Mouse (Mus musculus) embryo, embryonic 11 days (tissue): ENCODE results near the gene Cpeb2.

Experiments
- DNase-seq: peaks from one replicate; pipeline ENCODE4 v3.0.0-alpha.2; 2015

Gene Cpeb2

GRCm38 (mm10) chr5:43239141-43239835 lies 6.3 kb downstream of the Cpeb2 start:
- DNase-seq: no peak

DNA sequence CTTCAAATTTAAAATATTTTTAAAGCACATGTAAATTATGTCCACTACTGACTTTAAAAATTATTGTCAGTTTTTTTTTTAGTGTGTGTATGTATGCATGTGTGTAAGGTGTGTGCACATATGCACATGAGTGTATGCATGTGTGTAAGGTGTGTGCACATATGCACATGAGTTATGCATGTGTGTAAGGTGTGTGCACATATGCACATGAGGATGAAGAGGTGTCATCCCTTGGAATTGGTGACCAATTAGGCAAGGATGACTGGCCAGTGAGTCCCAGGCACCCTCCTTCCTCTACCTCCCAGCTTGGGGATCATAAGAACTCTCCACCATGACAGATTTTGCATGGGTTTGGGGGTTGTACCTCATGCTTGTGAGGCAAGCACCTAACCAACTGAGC lies 7.8 kb downstream of the Cpeb2 start:
- DNase-seq: no peak

DNA sequence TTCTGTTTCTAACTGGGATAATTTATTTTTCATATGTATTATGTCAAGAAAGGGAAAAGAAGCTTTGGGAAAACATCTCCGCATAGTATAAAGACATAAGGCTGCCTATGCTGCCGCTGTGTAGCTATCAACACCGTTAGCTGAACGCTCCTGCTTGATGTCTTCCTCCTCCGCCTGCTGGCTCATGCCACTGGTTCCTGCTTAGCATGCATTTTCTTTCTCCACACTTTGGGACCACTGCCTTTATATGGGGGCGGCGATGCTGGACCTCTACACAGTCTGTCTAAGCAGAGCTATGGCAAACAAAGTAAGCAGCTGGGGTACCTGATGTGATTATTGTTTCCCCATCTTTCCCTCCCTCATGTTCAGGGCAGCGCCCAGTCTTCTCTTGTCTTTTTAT lies 13.3 kb downstream of the Cpeb2 start:
- no peak for DNase-seq

GRCm38 (mm10) chr5:43246954-43247353 lies 14.0 kb downstream of the Cpeb2 start:
- no peak for DNase-seq

DNA sequence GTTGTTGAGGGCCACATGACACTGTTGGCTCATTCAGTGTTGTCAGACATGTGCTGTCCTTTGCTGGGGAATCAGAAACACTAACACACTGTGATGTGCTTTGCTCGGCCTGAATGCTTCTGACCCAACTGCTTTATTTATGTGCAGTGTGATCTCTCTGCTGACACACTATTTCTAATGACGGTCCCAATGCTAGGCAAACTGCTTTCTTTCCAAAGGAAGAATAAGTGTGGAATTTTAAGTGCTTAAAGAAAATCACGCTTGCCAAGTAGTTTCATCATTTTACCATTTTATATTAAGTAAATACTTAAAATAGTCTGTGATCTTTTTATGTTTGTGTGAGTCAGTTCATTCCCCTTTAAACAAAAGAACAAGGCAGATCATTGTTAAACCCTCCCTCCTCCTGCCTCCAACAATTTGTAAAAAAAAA lies 15.0 kb downstream of the Cpeb2 start:
- no peak for DNase-seq

DNA sequence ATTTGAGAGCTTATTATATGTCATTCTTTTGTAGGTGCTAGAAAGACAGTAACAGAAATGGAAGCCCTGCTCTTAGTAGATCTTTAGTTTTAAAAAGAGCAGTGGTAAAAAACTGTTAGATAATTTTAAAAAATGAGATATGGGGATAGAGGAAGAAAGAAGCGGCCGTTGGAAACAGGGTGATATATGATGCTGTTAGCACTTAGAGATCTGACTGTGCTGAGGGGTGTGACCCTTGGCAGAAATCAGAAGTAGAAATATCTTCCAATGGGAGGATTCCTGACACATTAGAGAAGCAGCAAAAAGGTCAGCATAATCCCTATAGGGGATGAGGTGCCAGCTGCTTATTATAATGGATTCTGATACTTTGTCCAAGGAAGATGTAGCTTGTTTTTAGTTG lies 24.5 kb downstream of the Cpeb2 start:
- no peak for DNase-seq

- DNase-seq: no peak
These were observed 25.6 kb downstream of the Cpeb2 start for GRCm38 (mm10) chr5:43258472-43259142.

GRCm38 (mm10) chr5:43261814-43262213 lies 28.8 kb downstream of the Cpeb2 start:
- DNase-seq: no peak

- DNase-seq: no peak
These were observed 31.0 kb downstream of the Cpeb2 start for GRCm38 (mm10) chr5:43263951-43264350.

DNA sequence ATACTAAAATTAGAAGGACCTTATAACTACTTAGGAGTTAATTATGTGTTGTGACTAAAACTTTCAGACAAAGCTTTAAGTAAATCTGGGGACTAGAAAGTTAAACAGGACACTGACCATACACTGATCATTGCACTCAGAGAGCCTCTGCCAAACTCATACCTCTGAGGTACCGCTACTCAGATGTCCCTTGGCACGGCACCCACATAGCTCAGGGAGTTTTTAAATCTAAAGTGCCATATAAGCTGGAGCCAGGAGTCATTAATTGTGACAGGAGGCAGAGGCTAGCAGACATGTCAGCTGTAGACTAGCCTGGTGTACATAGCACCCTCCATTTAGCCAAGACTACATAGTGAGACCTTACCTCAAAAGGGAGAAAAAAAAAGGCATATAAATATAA lies 31.7 kb downstream of the Cpeb2 start:
- no peak for DNase-seq

DNA sequence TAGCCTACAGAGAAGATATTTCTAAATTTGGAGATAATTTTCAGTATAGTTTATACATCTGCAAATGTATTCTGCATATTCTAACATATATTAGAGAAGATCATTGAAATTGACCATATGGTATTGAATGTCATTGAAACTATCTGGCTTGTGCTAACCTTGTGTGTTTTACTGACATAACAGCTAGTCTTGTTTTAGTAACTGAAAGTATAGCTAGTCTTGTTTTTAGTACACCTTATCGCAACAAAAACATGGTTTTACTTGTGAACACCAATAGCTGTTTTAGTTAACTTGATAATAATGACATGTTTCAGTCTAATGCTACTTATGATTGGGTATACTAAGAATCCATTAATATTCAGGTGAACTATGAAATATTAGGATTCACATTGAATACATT lies 45.0 kb downstream of the Cpeb2 start:
- no peak for DNase-seq

- DNase-seq: no peak
These were observed 46.8 kb downstream of the Cpeb2 start for GRCm38 (mm10) chr5:43279774-43280173.

DNA sequence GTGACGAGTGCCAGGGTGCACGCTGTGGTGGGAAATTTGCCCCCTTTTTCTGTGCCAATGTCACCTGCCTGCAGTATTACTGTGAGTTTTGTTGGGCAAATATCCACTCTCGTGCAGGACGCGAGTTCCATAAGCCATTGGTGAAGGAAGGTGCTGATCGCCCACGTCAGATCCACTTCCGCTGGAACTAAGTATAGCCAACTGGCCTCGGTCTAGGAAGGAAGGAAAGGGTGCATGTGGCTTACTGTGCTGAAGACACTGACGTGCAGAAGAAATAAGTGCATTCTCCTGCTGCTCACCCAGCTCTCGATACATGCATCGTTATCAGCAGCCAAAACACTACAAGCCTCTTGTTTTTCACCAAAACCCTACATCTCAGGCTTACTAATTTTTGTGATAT lies 52.8 kb downstream of the Cpeb2 start:
- no peak for DNase-seq

DNA sequence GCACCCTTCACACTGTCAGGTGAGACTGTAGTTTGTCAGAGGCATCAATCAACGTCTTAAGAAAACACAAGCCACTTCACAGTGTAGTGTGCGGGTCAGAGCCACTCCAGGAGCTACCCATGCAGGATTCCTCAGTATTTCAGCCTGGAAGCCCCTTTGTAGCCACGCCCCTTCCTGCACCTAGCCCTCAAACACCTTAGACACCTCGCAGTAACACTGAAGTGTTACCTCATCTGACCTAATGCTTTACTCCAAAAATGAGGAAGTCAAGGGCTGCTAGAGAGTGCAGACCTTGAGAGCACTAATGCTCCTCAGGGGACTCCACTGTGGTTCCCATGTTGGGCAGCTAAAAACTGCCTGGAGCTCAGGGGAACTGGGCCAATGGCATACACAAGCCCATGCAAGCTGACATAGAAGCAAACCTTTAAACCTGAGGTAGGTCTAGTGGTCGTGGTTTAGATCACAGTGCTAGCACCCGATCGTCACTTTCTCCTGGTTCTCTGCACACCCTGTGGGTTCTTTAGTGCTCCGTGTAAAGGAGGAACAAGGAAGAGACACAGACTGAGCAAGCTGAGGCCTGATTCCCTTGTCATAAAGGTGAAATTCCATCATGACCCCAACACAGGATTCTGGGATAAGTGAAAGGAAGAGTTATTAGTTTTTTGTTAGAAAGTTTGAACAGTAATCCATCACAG lies 56.9 kb downstream of the Cpeb2 start:
- no peak for DNase-seq

DNA sequence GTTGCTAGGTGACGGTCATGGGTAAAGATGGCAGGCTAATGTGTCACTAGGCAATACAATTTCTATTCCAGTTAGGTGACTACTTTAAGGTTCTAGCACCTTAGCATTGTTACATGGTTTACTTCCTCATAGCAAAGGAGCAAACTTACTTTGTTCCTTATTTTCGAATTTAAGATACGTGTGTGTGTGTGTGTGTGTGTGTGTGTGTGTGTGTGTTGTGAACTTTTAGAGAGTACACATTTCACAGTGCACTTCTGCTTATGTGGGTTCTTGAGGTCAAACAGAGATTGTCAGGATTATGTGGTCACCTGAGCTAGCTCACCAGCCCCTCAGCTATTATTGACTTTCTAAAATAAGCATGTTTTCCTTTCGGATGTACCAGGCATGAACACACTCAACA lies 60.2 kb downstream of the Cpeb2 start:
- DNase-seq: no peak

DNA sequence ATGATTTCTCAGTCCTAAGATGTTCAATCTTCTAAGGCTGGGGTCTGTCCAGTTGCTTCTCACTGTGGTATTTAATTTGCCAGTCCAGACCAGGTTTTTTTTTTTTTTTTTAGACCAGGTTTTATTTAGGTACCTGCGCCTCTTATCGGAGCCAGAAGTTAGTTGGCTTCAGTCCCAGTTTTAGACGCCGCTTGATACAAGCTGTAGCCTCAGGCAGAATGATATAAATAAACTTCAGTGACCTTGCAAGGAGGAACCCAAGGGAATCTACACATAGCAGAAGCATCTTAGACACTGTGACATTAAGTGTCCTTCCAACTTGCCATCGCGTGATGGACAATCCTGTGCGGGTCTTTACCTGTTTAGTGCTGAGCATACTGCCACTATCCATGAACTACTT lies 64.5 kb downstream of the Cpeb2 start:
- DNase-seq: no peak

DNA sequence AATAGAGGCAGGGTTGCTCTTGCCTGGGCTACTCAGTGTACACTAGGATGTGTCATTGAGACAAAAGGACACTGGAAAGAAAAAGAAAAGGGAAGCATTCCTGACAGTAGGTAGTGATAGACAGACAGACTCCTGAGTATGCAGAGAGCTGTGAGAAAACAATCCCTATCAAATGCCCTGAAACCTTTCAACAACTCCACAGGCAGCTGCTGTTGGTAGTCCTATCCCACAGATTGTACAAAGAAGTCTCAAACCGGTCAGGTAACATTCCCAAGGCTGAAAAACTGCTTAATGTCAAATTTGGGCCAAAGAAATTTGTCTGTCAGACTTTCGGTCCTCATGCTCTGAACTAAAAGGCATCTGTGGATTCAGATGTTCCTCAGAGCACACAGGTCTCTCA lies 66.0 kb downstream of the Cpeb2 start:
- no peak for DNase-seq

- DNase-seq: no peak
These were observed 67.1 kb downstream of the Cpeb2 start for GRCm38 (mm10) chr5:43300076-43300475.

DNA sequence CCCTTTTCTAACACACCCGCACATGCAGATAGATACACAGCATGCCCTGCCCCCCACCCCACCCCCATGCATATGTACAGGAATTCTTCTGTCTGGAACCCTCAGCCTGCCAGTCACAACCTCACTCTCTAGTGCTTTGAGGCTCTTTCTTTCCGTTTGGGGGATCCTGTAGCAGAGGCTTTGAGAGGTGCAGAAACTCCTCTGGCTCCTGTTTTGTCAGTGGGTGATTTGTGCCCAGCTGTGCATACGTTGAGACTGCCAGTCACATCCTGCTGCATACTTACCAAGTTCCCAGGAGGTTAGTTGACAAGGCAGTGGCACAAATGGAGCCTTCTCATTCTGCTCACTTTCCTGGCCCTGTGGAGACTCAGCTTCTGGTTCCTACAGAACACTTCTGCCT lies 68.0 kb downstream of the Cpeb2 start:
- DNase-seq: no peak

DNA sequence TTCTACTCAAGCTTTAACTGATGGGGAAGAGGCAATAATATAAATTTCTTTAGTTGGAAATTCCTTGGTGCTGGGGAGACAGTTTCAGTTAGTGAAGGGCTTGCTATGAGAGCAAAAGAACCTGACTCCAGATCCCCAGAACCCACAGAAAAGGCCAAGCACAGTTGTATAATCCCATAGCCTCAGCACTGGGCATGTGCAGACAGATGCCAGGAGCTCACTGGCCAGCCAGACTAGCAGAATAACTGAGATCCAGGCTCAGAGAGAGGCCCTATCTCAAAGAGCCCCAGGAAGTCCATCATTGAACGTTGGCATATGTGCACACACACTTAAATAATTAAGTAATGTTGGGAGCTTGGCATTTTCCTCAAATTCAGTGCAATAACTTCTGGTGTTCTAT lies 70.5 kb downstream of the Cpeb2 start:
- no peak for DNase-seq

- no peak for DNase-seq
These were observed 72.5 kb downstream of the Cpeb2 start for GRCm38 (mm10) chr5:43305449-43305848.

GRCm38 (mm10) chr5:43309961-43310360 lies 77.0 kb downstream of the Cpeb2 start:
- DNase-seq: peak; percentile 7

- DNase-seq: no peak
These were observed 91.4 kb downstream of the Cpeb2 start for GRCm38 (mm10) chr5:43324311-43324862.

DNA sequence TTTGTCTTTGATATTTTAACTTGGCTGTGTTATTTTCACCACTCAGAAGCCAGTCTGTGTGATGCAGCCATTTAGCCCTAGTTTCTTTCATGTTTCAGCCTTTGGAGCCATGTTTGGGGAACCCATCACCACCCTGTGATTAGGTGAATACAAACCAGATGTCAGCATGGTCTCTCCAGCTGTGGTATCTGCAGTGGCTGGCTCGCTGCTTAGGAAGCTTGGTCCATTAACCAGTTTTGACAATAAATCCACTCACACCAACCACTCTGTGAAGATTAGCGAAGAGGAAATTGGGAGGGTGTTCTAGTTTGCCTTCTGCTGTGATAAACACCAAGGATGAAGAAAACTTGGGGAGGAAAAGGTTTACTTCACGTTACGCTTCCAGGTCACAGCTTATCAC lies 92.6 kb downstream of the Cpeb2 start:
- peak; percentile 41 for DNase-seq
